Comparison of ENCODE assay signal across 11 mouse cellular contexts in the genomic region with DNA sequence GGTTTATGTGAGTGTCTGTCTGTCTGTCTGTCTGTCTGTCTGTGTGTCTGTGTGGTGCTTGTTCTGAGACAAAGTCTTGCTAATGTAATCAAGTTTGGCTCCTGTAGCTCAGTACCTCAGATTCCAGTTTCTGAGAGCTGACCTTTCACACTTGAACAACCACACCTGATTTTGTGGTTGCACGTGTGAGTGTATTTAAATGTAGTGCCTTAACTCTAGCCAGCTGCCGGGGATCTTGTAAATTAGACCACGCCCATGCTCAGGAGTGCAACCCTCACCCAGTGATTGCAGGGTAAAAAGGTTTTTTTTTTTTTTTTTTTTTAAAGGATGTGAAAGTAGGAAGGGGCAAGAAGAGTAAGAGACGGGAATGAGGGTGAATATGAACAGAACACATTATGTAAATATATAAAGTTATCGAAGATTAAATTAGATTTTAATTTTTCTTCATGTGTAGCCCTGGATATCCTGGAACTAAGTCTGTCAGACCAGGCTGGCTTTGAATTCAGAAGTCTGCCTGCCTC. TPM values are rescaled to one million over a fixed set of nuclear protein-coding genes. Genes with fewer than 3 reads are reported as not detected.
A peak's percentile ranks its signal among the peaks of the same experiment; 100 is the strongest.
DNase-seq lines count a peak whose midpoint lies in the region; ATAC-seq lines count a peak whose summit lies in the region.
"Had no signal": no experiment of that assay in that cellular context is flagged by ENCODE, and none has a peak within 500 bp of the region (broad histone marks: within the 10 kb centered on the region; RNA-seq: fewer than 3 reads in every experiment).

No protein-coding gene starts in this region.

- DNase-seq in B cell, adult 2 months: peak; percentile 66 to 68
- DNase-seq in CD8-positive naive resting alpha-beta T cell, adult 2 months (ENCODE audit: low read depth in 2 of 2, low spot score in 2 of 2): peak; percentile 6 to 26
- DNase-seq in spleen, postnatal 14 days (ENCODE audit: low spot score in 2 of 2): peak; percentile 29 to 36
- DNase-seq in layer of hippocampus, postnatal 10 days (ENCODE audit: low spot score in 2 of 2): no peak
- no peak for DNase-seq in layer of hippocampus, adult 8-10 months (ENCODE audit: low spot score in 2 of 2)
- no peak for DNase-seq in urinary bladder, postnatal 25 days (ENCODE audit: low spot score)
- DNase-seq: heart, postnatal 10 days had no signal

- peak; percentile 24 for ATAC-seq in inflammation-experienced regulatory T-cells, adult 6 months
- ATAC-seq: intestine, postnatal 0 days; midbrain, embryonic 15.5 days had no signal

RNA-seq across cellular contexts. Expression of a gene that starts 4.3 kb away (rescaled TPM):
- polyA plus RNA-seq in inflammation-experienced regulatory T-cells, adult 6 months (2017; shearing (Covaris generic)): 10 to 100 TPM; 81.6 to 95.6 (median 91.5) TPM
- 10 to 100 TPM; 29.0 to 37.1 TPM for total RNA-seq in layer of hippocampus, postnatal 10 days (2021)
- 10 to 100 TPM; 30.3 to 34.7 (median 33.9) TPM for total RNA-seq in layer of hippocampus, adult 8-10 months (2022)

RNA-seq across cellular contexts. Expression of a gene that starts 19.7 kb away (rescaled TPM):
- 10 to 100 TPM; 15.5 to 35.0 (median 23.7) TPM for polyA plus RNA-seq in inflammation-experienced regulatory T-cells, adult 6 months (2017; shearing (Covaris generic))
- total RNA-seq in layer of hippocampus, postnatal 10 days (2021): 1 to 10 TPM; 2.1 to 4.0 TPM
- 1 to 10 TPM; 1.7 to 3.8 (median 2.7) TPM for total RNA-seq in layer of hippocampus, adult 8-10 months (2022)

RNA-seq across cellular contexts. Expression of a gene that starts 47.2 kb away (rescaled TPM):
- 10 to 100 TPM in 1 of 3 experiments, 1 to 10 TPM in 2; 9.1 to 56.4 (median 9.4) TPM for polyA plus RNA-seq in inflammation-experienced regulatory T-cells, adult 6 months (2017; shearing (Covaris generic))
- 1 to 10 TPM; 2.2 TPM for total RNA-seq in layer of hippocampus, postnatal 10 days (2021)
- under 1 TPM; 0.37 to 0.73 (median 0.64) TPM for total RNA-seq in layer of hippocampus, adult 8-10 months (2022)
- total RNA-seq: gastrocnemius, adult 8-10 months had no signal

Comparison
In these comparisons a context has a peak if more than half of its experiments do, and no peak if none do; other contexts are left out.
1. DNase-seq: peak in B cell, adult 2 months (2 of 2), CD8-positive naive resting alpha-beta T cell, adult 2 months (2 of 2) and spleen, postnatal 14 days (2 of 2); none in layer of hippocampus, postnatal 10 days (0 of 2), layer of hippocampus, adult 8-10 months (0 of 2) and urinary bladder, postnatal 25 days (single experiment).